Mouse (Mus musculus) mouse embryonic stem cell (cell line): Measurements from ENCODE around the gene Iah1.

Experiments used
- in situ Hi-C, 2 experiments: fragments of 300-500 bp; cut with MboI; formaldehyde crosslinking; loops; 1 replicate in 1 of 2; 3 replicates in 1 of 2; pipeline ENCODE4 v1.14.3; 2019 to 2020; ENCODE audit warnings: low sequenced_read_pairs in 2 of 2, low pct_unique_long_range_greater_than_20kb in 1 of 2, mixed read lengths in 1 of 2; ENCODE audit not compliant: unreplicated experiment in 1 of 2

Gene Iah1

GRCm38 (mm10) chr12:21312201-21312600, 4.0 kb upstream of the Iah1 start:
- in situ Hi-C loops, result no loop called here

GRCm38 (mm10) chr12:21316869-21317265, 678 bp downstream of the Iah1 start:
- in situ Hi-C loops, result no loop called here

GRCm38 (mm10) chr12:21318143-21318895, 2.1 kb downstream of the Iah1 start:
- in situ Hi-C loops, result no loop called here

DNA sequence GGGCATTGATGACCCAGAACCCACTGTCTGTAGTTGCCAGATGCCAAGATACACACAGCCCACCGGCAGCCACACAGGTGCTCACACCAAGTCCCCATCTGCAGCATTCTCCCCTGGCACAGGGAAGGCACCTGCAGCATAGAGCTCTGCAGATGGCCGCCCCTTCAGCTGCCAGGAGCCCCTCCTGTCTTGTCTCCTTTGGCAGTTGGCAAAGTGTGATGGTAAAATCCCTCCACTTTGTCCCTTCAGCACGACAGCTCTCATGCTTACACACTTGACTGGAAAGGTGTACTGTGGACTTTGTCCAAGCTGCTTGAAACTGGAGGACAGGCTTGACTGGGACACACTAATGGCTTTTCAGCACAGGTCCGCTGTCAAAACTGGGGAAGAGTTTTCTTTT, 4.1 kb downstream of the Iah1 start:
- in situ Hi-C loops, result no loop called here

GRCm38 (mm10) chr12:21321170-21321569, 5.0 kb downstream of the Iah1 start:
- in situ Hi-C loops, result no loop called here

GRCm38 (mm10) chr12:21322296-21322695, 6.1 kb downstream of the Iah1 start:
- in situ Hi-C loops, result no loop called here

DNA sequence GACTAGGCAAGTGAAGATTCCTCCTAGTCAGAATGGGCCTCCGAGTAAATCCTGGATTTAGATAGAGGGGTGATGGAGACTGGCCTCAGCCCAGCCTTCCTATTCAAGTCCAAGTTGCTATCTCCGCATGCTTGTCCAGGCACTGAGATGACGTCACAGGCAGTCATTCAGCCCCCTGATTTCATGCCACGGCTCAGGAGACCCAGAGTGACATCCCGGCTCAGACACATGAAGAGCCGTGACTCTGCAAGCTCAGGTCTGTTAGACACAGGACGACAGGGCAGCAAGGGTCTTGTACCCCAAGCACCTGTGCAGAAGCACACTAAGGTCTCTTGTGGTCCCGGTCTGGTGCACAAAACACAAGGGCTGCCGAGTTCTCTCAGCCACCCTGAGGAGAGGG, 6.7 kb downstream of the Iah1 start:
- in situ Hi-C loops, result no loop called here

GRCm38 (mm10) chr12:21324101-21324500, 7.9 kb downstream of the Iah1 start:
- in situ Hi-C loops, result no loop called here

- in situ Hi-C loops, result no loop called here
Observed at GRCm38 (mm10) chr12:21325266-21325665, 9.1 kb downstream of the Iah1 start.

DNA sequence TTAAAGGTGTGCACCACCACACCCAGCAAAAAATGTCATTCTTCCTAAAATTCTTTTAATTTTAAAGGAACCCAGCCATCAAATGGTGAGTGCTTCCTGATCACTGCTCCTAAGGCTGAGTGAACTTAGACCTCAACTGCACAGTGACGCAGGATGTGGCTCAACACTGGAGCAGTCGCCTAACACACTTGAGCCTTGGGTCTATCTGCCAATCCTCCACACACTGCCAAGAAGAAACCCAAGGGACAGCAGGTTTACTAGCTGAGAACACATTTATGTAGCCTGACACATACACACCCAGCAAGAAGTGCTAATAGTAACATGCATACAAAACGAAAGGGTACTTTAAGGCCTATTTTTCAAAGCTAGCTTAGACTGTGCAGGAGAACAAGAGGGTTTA, 10.1 kb downstream of the Iah1 start:
- in situ Hi-C loops, result no loop called here

DNA sequence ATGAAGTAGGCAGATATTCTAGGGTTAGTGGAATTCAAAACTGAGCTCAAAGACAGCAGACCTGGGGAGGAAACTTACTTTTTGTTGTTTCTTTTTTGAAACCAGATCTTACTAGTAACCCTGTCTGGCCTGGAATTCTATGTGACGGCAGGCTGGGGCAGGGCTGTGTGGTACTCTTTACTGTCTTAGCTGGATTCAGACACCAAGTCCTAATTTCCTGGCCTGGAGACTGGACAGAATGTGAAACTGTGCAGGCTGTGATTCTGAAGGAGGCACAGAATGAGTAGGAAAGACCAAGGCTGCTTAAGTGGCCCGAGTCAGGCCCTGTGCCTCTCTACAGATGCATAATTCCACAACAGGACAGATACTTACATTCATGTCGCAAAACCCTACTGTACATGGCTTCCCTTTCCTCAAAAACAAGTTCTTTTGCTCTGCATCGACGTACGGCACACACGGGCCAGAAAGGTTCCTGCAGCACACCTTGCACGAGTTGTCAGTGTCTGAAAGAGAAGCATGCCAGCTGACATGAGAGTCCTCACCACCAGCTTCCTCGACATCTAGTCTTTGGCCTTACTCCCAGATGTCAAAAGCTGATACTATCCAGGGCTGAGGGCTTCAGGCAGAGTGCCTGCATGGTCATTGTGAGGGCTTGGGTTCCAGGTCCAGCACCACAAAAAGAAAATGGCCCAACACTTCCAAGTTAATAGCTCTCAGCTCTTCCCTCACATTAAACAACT, 13.6 kb downstream of the Iah1 start:
- in situ Hi-C loops, result no loop called here

- in situ Hi-C loops, result no loop called here
Observed at GRCm38 (mm10) chr12:21330961-21331576, 14.9 kb downstream of the Iah1 start.

- in situ Hi-C loops, result no loop called here
Observed at GRCm38 (mm10) chr12:21331711-21332110, 15.5 kb downstream of the Iah1 start.

DNA sequence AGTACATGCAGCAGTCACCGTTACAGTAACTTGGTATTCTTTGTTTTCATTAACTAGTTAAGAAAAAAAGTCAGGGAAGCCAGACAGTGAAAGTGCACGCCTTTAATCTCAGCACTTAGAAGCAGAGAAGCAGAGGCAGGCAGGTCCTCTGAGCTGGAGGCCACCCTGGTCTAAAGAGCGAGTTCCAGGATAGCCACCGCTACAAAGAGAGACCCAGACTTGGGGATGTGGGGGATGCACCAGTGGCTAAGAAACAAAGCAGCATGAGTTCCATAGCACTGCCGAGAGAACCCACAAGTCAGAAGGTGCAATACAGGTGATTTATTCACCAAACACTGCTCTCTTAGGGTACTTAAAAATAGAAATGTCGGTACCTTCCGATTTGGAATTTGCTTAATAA, 16.8 kb downstream of the Iah1 start:
- in situ Hi-C loops, result no loop called here

DNA sequence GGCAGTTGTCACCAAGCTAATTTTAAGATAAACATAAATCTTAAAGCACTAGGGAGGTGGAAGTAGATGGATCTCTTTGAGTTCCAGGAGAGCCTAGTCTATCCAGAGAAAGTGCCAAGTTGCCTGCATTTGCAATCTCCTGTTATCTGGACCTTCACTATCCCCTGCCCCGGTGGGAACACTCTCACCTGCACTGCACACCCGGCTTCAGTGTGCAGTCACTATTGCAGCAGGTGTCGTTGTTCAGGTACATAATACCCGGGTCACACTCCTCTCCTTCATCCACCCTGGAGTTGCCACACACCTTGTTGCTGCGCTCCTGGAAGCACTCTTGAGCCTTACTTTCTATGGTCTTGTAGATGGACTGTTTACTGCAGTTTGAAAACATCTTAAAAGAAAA, 17.6 kb downstream of the Iah1 start:
- in situ Hi-C loops, result no loop called here

DNA sequence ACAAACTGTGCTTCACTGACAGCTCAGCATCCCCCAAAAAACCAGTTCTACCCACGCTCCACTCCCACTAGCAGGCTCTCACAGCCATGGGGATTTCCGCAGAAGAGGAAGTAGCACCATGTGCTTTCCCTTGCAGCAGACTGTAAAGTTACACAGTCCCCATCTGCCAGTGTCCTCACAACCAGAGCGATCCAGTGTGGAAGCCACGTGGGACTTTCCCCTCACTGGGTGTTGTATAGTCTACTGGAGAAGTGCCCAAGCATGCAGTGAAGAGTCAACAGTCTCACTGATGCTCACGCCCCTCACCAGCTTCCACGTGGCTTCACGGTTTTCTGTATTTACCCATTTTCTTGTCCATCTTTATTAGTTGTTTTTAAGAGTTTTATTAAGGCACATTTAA, 19.7 kb downstream of the Iah1 start:
- in situ Hi-C loops, result no loop called here

GRCm38 (mm10) chr12:21337171-21337570, 21.0 kb downstream of the Iah1 start:
- in situ Hi-C loops, result no loop called here

DNA sequence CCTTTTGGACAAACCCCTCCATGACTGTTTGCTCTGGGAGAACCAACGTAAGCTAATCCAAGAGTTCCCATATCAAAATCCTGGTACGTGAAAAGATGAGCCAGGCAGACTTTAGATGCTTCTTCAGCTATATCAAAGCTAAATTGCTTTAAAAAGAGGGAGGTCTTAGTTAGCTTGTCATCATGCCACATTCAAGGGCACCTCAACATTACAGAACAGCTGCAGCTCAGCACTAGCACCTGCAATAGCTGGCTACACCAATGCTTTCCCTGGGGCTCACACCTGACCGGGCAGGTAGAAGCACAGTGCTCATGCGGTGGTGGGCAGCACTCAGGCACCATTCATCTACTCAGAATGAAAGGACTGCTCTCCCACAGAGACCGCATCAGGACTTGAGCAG, 24.5 kb downstream of the Iah1 start:
- in situ Hi-C loops, result no loop called here

- in situ Hi-C loops, result no loop called here
Observed at GRCm38 (mm10) chr12:21346972-21347371, 30.8 kb downstream of the Iah1 start.
